In the genomic region with DNA sequence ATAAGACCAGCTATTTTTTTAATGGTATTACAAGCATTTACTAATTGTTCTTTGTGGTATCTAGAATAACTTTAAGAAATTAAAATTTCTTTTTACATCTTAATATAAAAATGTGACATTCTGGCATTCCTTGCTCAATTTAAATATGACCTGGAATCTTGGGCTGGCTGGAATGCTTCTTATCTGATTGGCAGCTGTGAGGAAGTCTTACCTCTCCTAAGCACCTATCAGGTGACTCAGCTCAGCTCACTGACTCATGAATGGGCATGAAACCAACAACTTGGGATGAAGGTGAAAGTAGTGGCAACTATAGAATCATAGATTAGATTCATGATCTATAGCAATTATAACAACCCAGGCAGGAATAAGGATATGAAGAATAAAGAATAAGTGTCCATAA, we compare ENCODE assay signal across 7 mouse cellular contexts.
"Had no signal": no experiment of that assay in that cellular context is flagged by ENCODE, and none has a peak within 500 bp of the region (broad histone marks: within the 10 kb centered on the region; RNA-seq: fewer than 3 reads in every experiment).

No protein-coding gene starts in this region.

- DNase-seq: kidney, adult 11 months; kidney, postnatal 4 days; liver; lung, embryonic 14.5 days; right cerebral cortex, postnatal 25 days; spleen, adult 18-20 months; thymus, postnatal 25 days had no signal
